Mouse (Mus musculus): Measurements from ENCODE around the gene Zap70.

GRCm38 (mm10) chr1:36786377-36786776 is 24.8 kb downstream of the Zap70 start:
- no peak for TF ChIP-seq CTCF (IDR thresholded peaks at IDR 0.05; ENCODE audit: extremely low read depth, insufficient read depth, insufficient read length, insufficient replicate concordance)
- TF ChIP-seq POLR2A (IDR thresholded peaks at IDR 0.05; ENCODE audit: low read depth, low read length): no peak
